Mouse (Mus musculus): ENCODE data around the gene Plekha7. TPM values are rescaled to one million over a fixed set of nuclear protein-coding genes. Genes with fewer than 3 reads are reported as not detected.

Gene Plekha7
- polyA plus RNA-seq, 1 experiment from 2014 or later = 9.2 TPM

- Histone ChIP-seq H3K4me1 (ENCODE audit: control insufficient read depth, insufficient read depth, low read length) (peaks cover 11% of the 10 kb centered on the region; the same call in 1 of the 2 replicates), H3K27ac (replicated peaks; ENCODE audit: low read depth, low read length) (peak overlapping the region; percentile 63; the same call in 1 of the 2 replicates), H3K36me3 (ENCODE audit: control insufficient read depth, insufficient read depth, low read length) (no peaks in the 10 kb centered on the region), H3K9ac (ENCODE audit: low read depth, low read length) (no peak overlapping the region), H3K4me2 (ENCODE audit: low read depth, low read length) (no peak overlapping the region), H3K27me3 (replicated peaks; ENCODE audit: control insufficient read depth, insufficient read depth, low read length) (no peaks in the 10 kb centered on the region), H3K4me3 (ENCODE audit: low read depth, low read length) (no peak overlapping the region), H3K9me3 (ENCODE audit: control insufficient read depth, low read length) (0 out of 2 replicates have a peak, but pooled peaks cover 4% of the 10 kb centered on the region)
- DNase-seq (ENCODE audit: low spot score) (no peak), ATAC-seq (ENCODE audit: low read depth) (no peak)
- WGBS = 67% methylated on average over 12 of the region's 12 CpGs
Measured at GRCm38 (mm10) chr7:116124057-116124456, 184.1 kb downstream of the Plekha7 start.

- peak overlapping the region; percentile 63; the same call in 1 of the 2 replicates for H3K27ac ChIP-seq (replicated peaks; ENCODE audit: low read depth, low read length)
- no peaks in the 10 kb centered on the region for H3K27me3 ChIP-seq (replicated peaks; ENCODE audit: control insufficient read depth, insufficient read depth, low read length)
- H3K9ac ChIP-seq (ENCODE audit: low read depth, low read length) = no peak overlapping the region
- ATAC-seq (ENCODE audit: low read depth) (no peak), DNase-seq (ENCODE audit: low spot score) (no peak)
- WGBS = 60% methylated on average over 2 of the region's 2 CpGs
- H3K36me3 ChIP-seq (ENCODE audit: control insufficient read depth, insufficient read depth, low read length) = no peaks in the 10 kb centered on the region
- peaks cover 11% of the 10 kb centered on the region; the same call in 1 of the 2 replicates for H3K4me1 ChIP-seq (ENCODE audit: control insufficient read depth, insufficient read depth, low read length)
- no peak overlapping the region for H3K4me2 ChIP-seq (ENCODE audit: low read depth, low read length)
- H3K4me3 ChIP-seq (ENCODE audit: low read depth, low read length) = no peak overlapping the region
- H3K9me3 ChIP-seq (ENCODE audit: control insufficient read depth, low read length) = 0 out of 2 replicates have a peak, but pooled peaks cover 4% of the 10 kb centered on the region
Measured at GRCm38 (mm10) chr7:116123597-116123985, 184.6 kb downstream of the Plekha7 start.

- Histone ChIP-seq H3K27ac (replicated peaks; ENCODE audit: low read depth, low read length) (peak overlapping the region; percentile 17; the same call in 1 of the 2 replicates), H3K4me2 (ENCODE audit: low read depth, low read length) (no peak overlapping the region), H3K4me3 (ENCODE audit: low read depth, low read length) (no peak overlapping the region), H3K27me3 (replicated peaks; ENCODE audit: control insufficient read depth, insufficient read depth, low read length) (no peaks in the 10 kb centered on the region), H3K36me3 (ENCODE audit: control insufficient read depth, insufficient read depth, low read length) (no peaks in the 10 kb centered on the region), H3K4me1 (ENCODE audit: control insufficient read depth, insufficient read depth, low read length) (peaks cover 11% of the 10 kb centered on the region; the same call in 1 of the 2 replicates), H3K9me3 (ENCODE audit: control insufficient read depth, low read length) (0 out of 2 replicates have a peak, but pooled peaks cover 4% of the 10 kb centered on the region), H3K9ac (ENCODE audit: low read depth, low read length) (no peak overlapping the region)
- ATAC-seq (ENCODE audit: low read depth) (peak; percentile 67), DNase-seq (ENCODE audit: low spot score) (peak; percentile 76)
- 32% methylated on average over 13 of the region's 13 CpGs for WGBS
Measured at GRCm38 (mm10) chr7:116122981-116123596, 185.1 kb downstream of the Plekha7 start.

- Histone ChIP-seq H3K4me1 (ENCODE audit: control insufficient read depth, insufficient read depth, low read length) (peaks cover 11% of the 10 kb centered on the region; the same call in 1 of the 2 replicates), H3K9ac (ENCODE audit: low read depth, low read length) (no peak overlapping the region), H3K4me3 (ENCODE audit: low read depth, low read length) (no peak overlapping the region), H3K4me2 (ENCODE audit: low read depth, low read length) (no peak overlapping the region), H3K36me3 (ENCODE audit: control insufficient read depth, insufficient read depth, low read length) (no peaks in the 10 kb centered on the region), H3K27ac (replicated peaks; ENCODE audit: low read depth, low read length) (no peak overlapping the region), H3K9me3 (ENCODE audit: control insufficient read depth, low read length) (0 out of 2 replicates have a peak, but pooled peaks cover 4% of the 10 kb centered on the region), H3K27me3 (replicated peaks; ENCODE audit: control insufficient read depth, insufficient read depth, low read length) (no peaks in the 10 kb centered on the region)
- no peak for ATAC-seq (ENCODE audit: low read depth)
- WGBS = 66% methylated on average over 11 of the region's 11 CpGs
- no peak for DNase-seq (ENCODE audit: low spot score)
Measured at GRCm38 (mm10) chr7:116121202-116121601, 187.0 kb downstream of the Plekha7 start.

- H3K4me2 ChIP-seq (ENCODE audit: low read depth, low read length) = no peak overlapping the region
- no peaks in the 10 kb centered on the region for H3K27me3 ChIP-seq (replicated peaks; ENCODE audit: control insufficient read depth, insufficient read depth, low read length)
- H3K9me3 ChIP-seq (ENCODE audit: control insufficient read depth, low read length) = 0 out of 2 replicates have a peak, but pooled peaks cover 4% of the 10 kb centered on the region
- DNase-seq (ENCODE audit: low spot score) = no peak
- no peak overlapping the region for H3K27ac ChIP-seq (replicated peaks; ENCODE audit: low read depth, low read length)
- no peak overlapping the region for H3K4me3 ChIP-seq (ENCODE audit: low read depth, low read length)
- 85% methylated on average over 4 of the region's 4 CpGs for WGBS
- no peak for ATAC-seq (ENCODE audit: low read depth)
- no peaks in the 10 kb centered on the region for H3K36me3 ChIP-seq (ENCODE audit: control insufficient read depth, insufficient read depth, low read length)
- H3K4me1 ChIP-seq (ENCODE audit: control insufficient read depth, insufficient read depth, low read length) = peaks cover 11% of the 10 kb centered on the region; the same call in 1 of the 2 replicates
- no peak overlapping the region for H3K9ac ChIP-seq (ENCODE audit: low read depth, low read length)
Measured at GRCm38 (mm10) chr7:116120737-116121136, 187.4 kb downstream of the Plekha7 start.

GRCm38 (mm10) chr7:116119306-116119857, 188.8 kb downstream of the Plekha7 start:
- Histone ChIP-seq H3K4me3 (ENCODE audit: low read depth, low read length) (no peak overlapping the region), H3K4me1 (ENCODE audit: control insufficient read depth, insufficient read depth, low read length) (peaks cover 11% of the 10 kb centered on the region; the same call in 1 of the 2 replicates), H3K4me2 (ENCODE audit: low read depth, low read length) (no peak overlapping the region), H3K9me3 (ENCODE audit: control insufficient read depth, low read length) (0 out of 2 replicates have a peak, but pooled peaks cover 4% of the 10 kb centered on the region), H3K27me3 (replicated peaks; ENCODE audit: control insufficient read depth, insufficient read depth, low read length) (no peaks in the 10 kb centered on the region), H3K9ac (ENCODE audit: low read depth, low read length) (no peak overlapping the region), H3K36me3 (ENCODE audit: control insufficient read depth, insufficient read depth, low read length) (no peaks in the 10 kb centered on the region), H3K27ac (replicated peaks; ENCODE audit: low read depth, low read length) (no peak overlapping the region)
- WGBS = 79% methylated on average over 1 of the region's 1 CpGs
- DNase-seq (ENCODE audit: low spot score) (no peak), ATAC-seq (ENCODE audit: low read depth) (no peak)

DNA sequence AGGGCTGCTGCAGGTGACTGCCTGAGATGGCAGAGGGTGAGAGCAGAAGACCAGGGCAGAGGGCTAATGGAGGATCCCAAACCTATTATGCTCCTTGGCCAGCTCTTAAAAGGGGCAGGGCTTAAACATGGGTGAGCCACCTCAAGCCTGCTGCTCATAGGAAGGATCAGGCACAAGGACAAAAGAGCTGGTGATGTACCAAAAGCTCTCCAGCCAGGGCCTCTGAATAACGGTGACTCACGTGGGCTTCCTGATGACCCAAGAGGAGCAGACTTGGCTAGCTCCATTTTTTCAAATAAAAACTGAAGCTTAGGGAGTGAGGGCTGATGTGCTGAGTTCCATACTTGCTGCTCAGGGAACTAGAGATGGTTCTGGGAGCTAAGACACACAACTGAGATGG, 192.2 kb downstream of the Plekha7 start:
- Histone ChIP-seq H3K27ac (replicated peaks; ENCODE audit: low read depth, low read length) (no peak overlapping the region), H3K4me2 (ENCODE audit: low read depth, low read length) (no peak overlapping the region), H3K9ac (ENCODE audit: low read depth, low read length) (no peak overlapping the region), H3K36me3 (ENCODE audit: control insufficient read depth, insufficient read depth, low read length) (no peaks in the 10 kb centered on the region), H3K9me3 (ENCODE audit: control insufficient read depth, low read length) (0 out of 2 replicates have a peak, but pooled peaks cover 4% of the 10 kb centered on the region), H3K4me3 (ENCODE audit: low read depth, low read length) (no peak overlapping the region), H3K4me1 (ENCODE audit: control insufficient read depth, insufficient read depth, low read length) (no peaks in the 10 kb centered on the region), H3K27me3 (replicated peaks; ENCODE audit: control insufficient read depth, insufficient read depth, low read length) (no peaks in the 10 kb centered on the region)
- 82% methylated on average over 2 of the region's 2 CpGs for WGBS
- ATAC-seq (ENCODE audit: low read depth) (no peak), DNase-seq (ENCODE audit: low spot score) (no peak)

- Histone ChIP-seq H3K36me3 (ENCODE audit: control insufficient read depth, insufficient read depth, low read length) (no peaks in the 10 kb centered on the region), H3K4me3 (ENCODE audit: low read depth, low read length) (no peak overlapping the region), H3K4me2 (ENCODE audit: low read depth, low read length) (no peak overlapping the region), H3K27me3 (replicated peaks; ENCODE audit: control insufficient read depth, insufficient read depth, low read length) (no peaks in the 10 kb centered on the region), H3K4me1 (ENCODE audit: control insufficient read depth, insufficient read depth, low read length) (no peaks in the 10 kb centered on the region), H3K9me3 (ENCODE audit: control insufficient read depth, low read length) (0 out of 2 replicates have a peak, but pooled peaks cover 4% of the 10 kb centered on the region), H3K27ac (replicated peaks; ENCODE audit: low read depth, low read length) (no peak overlapping the region), H3K9ac (ENCODE audit: low read depth, low read length) (no peak overlapping the region)
- DNase-seq (ENCODE audit: low spot score) (no peak), ATAC-seq (ENCODE audit: low read depth) (no peak)
- WGBS = 68% methylated on average over 12 of the region's 12 CpGs
Measured at GRCm38 (mm10) chr7:116115216-116115930, 192.8 kb downstream of the Plekha7 start.
